Mouse (Mus musculus) bone marrow macrophage, adult 2 months (primary cell): ENCODE measurements at regions not wholly inside any gene's neighbourhood (a gene's known extent, or its start where the extent isn't known, plus 50 kb on each side); places are given as distances from the start of the nearest gene placed in this dataset.

Experiments used
- H3K27ac ChIP-seq: 2 replicates; pipeline ENCODE4 v1.5.1; 2012; ENCODE audit warnings: low read depth, low read length; ENCODE audit not compliant: insufficient read depth
- H3K4me1 ChIP-seq: 2 replicates; pipeline ENCODE4 v1.6.1; 2012; ENCODE audit warnings: low read length; ENCODE audit not compliant: control insufficient read depth, insufficient read depth
- H3K4me3 ChIP-seq: 2 replicates; pipeline ENCODE4 v1.5.1; 2012; ENCODE audit warnings: mild to moderate bottlenecking, low read length, moderate library complexity; ENCODE audit not compliant: insufficient read depth
- CTCF ChIP-seq: IDR thresholded peaks from 2 replicates; pipeline ENCODE4 v1.5.1; 2012; ENCODE audit warnings: low read depth, mild to moderate bottlenecking, low read length, moderate library complexity
- POLR2A ChIP-seq: IDR thresholded peaks from 2 replicates; pipeline ENCODE4 v1.6.1; 2012; ENCODE audit warnings: mild to moderate bottlenecking, low read depth, low read length, borderline replicate concordance

DNA sequence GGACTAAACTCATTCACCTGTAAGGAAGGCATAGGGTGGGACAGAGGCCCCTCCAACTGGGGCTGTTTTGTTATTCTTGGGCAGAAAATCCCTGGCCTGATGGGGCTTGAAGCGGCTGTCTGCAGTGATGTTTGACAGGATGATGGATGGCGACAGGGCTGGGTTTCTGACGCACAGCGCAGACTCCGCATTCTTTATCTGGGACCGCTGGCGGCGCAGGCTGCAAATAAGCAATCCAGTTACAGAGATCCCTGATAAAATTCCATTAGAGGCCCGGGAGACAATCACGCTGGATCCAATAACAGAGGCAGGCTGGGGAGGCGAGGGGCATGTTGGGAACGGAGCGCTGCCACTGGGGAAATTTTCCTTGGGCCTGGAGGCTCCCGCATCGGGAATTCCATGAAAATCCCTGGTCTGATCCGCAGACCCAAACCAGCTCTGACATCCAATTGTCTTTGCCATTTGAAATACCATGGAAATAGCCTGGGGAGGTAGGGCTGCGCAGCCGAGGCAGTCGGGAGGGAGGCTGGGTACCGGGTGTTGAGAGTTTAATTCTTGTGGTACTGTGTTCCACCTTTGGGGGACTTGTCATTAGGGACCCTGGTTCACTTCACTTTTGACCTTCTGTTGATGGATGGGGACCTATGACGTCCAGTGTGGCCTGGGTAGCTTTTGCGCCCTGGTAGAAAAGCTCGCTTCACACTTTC is 99.0 kb upstream of the Sdk2 start:
- Histone ChIP-seq H3K4me1 (no peaks in the 10 kb centered on the region), H3K27ac (no peak overlapping the region), H3K4me3 (no peak overlapping the region)
- TF ChIP-seq CTCF (no peak), POLR2A (no peak)

DNA sequence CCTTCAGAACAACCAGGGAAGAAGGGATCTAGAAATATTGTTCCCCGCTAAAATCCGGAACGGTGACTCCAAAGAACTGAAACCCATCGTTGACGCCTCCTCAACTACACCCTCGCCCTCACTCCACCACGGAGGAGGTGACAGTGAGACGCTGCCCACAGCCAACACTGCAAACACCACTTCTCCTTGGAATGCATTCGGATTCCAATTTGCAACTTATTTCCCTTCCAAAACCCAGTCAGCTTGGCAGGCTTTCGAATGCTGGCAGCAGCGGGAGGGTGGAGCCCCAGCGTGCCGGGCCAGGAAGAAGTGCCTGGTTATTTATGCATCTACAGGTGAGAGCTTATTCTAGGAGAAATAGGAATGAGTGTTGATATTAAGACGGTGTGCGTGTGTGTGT is 85.9 kb upstream of the Sdk2 start:
- TF ChIP-seq POLR2A (no peak), CTCF (no peak)
- H3K27ac ChIP-seq, result no peak overlapping the region
- H3K4me3 ChIP-seq, result no peak overlapping the region
- H3K4me1 ChIP-seq, result no peaks in the 10 kb centered on the region

DNA sequence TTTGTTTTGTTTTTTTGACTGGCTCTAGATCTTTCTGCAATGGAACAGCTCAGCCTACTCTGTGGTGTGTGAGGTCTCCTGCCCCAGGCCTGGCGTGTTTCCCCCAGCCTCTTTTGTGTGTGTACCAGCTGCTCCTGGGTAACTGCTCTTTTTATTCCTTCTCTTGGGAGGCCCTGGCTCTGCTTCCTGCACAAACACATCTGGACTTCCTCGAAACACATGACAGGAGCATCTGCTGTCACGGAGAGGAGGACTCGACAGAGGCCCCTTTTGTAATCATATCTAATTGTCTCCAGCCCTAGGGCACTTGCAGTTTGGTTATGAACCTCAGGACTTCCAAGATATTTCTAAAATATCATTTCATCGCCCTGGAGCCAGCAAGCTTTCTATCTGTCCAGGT is 79.5 kb upstream of the Sdk2 start:
- no peak overlapping the region for H3K27ac ChIP-seq
- H3K4me1 ChIP-seq, result no peaks in the 10 kb centered on the region
- H3K4me3 ChIP-seq, result no peak overlapping the region
- TF ChIP-seq CTCF, result no peak
- no peak for TF ChIP-seq POLR2A

DNA sequence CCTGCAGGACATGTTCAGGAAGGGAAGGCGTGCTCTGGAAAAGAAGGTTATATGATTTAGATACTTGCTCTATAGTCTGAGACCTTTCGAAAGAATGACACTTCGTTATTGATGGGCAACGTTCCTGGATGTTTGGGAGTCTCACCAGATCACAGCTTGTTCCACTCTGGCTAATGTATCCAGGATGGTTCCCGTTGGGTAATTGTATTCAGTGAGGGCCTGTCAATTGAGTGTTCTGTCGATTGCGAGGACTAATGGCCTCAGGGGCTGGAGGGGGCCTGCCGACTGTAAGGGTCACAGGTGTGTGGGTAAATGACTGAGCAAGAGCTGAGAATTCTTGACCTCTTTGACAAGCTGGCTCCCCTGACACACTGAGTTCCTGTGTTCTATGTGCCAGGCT is 62.4 kb upstream of the Sdk2 start:
- TF ChIP-seq POLR2A (no peak), CTCF (no peak)
- Histone ChIP-seq H3K4me3 (no peak overlapping the region), H3K4me1 (no peaks in the 10 kb centered on the region), H3K27ac (no peak overlapping the region)

DNA sequence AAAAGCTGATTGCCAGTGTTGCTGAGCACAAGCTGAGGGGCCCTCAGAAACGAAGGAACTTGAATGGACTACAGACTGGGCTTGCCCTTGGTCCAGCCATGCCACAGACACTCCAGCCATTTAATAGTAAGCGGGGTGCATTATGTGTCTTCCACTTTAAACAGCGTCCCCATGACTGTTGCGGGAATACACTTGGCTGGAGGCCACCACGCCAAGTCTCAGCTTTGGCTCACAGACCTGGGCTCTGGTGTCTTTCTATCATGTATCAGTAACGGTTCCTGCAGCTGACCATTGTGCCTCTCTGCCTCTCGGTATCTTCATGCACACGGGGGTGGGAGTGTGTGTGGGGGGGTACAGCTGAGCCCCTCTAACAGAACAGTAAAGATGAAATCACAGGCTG is 62.0 kb upstream of the Sdk2 start:
- H3K4me1 ChIP-seq, result no peaks in the 10 kb centered on the region
- no peak overlapping the region for H3K4me3 ChIP-seq
- no peak for TF ChIP-seq POLR2A
- no peak for TF ChIP-seq CTCF
- no peak overlapping the region for H3K27ac ChIP-seq

DNA sequence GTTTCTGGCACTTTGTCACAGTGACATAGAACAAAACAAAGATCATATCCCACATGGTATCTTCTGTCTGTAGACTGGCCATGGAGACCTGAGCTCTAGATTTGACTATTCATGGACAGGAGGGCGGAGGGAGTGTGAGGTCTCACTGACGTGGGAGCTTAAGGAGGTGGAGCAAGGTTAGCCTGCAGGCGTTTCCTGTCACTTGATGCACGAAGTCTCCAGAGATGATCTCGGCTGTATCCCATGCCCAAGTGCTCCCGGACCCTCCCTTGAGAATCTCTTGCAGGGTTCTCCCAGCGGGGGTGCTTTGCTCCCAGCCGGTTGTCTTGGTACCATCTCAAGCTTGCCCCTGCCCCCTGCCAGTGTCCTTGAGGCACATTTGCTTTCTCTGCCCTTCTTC is 60.6 kb upstream of the Sdk2 start:
- no peak for TF ChIP-seq CTCF
- TF ChIP-seq POLR2A, result no peak
- H3K4me1 ChIP-seq, result no peaks in the 10 kb centered on the region
- no peak overlapping the region for H3K4me3 ChIP-seq
- no peak overlapping the region for H3K27ac ChIP-seq

DNA sequence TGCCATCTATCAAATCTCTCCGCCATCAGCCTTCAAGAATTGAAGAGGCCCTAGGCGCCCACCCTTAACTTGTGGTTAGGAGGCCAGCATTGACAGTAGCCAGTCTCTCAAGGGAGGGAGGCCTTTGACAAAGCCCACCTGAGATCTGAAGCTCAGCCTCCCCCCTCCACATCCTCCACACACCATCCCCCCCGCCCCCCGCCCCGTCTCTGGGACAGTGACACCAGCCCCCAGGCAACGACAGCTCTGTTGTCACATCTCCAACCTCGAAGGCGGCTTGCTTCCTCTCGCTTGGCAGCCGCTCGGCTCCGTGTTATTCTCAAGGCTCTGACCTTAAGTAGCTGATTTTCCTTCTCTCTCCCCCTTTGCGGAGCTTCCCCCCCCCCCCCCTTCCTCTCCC is 55.3 kb upstream of the Sdk2 start:
- no peak overlapping the region for H3K27ac ChIP-seq
- TF ChIP-seq CTCF (no peak), POLR2A (no peak)
- H3K4me1 ChIP-seq, result no peaks in the 10 kb centered on the region
- H3K4me3 ChIP-seq, result no peak overlapping the region

DNA sequence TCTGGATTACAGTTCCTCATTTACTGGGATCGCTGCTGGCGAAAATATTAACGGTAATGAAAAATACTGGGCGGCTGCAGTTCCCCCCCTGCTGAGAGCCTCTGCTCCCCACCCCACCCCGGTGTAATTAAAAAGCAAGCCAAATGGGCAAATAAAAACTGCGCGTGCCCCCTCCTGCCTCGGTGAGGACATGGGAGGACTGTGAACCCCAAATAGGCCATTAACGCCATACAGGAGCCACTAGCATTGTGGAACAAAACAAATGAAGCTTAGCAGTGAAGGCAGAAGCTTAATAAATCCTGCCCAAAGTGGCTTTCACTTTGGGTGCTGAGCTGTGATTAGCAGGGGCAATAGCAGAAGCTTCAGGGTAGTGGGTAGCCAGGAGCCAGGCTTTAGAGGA is 52.3 kb upstream of the Sdk2 start:
- Histone ChIP-seq H3K4me3 (no peak overlapping the region), H3K4me1 (no peaks in the 10 kb centered on the region), H3K27ac (no peak overlapping the region)
- TF ChIP-seq POLR2A, result no peak
- TF ChIP-seq CTCF, result no peak
